Mouse (Mus musculus) embryo, embryonic 10 days (tissue): ENCODE measurements at regions not wholly inside any gene's neighbourhood (a gene's known extent, or its start where the extent isn't known, plus 50 kb on each side); places are given as distances from the start of the nearest gene placed in this dataset.
A peak's percentile ranks its signal among the peaks of the same experiment; 100 is the strongest.

Experiments
- DNase-seq: peaks from one replicate; pipeline ENCODE4 v3.0.0-alpha.2; 2015; ENCODE audit warnings: low spot score

GRCm38 (mm10) chr9:30581271-30581821 lies 154.4 kb downstream of the Snx19 start:
- DNase-seq: no peak

GRCm38 (mm10) chr9:30580500-30580899 lies 153.6 kb downstream of the Snx19 start:
- DNase-seq: peak; percentile 55

GRCm38 (mm10) chr9:30578213-30578612 lies 151.3 kb downstream of the Snx19 start:
- DNase-seq: no peak

- DNase-seq: no peak
Measured at GRCm38 (mm10) chr9:30577243-30577642, 150.3 kb downstream of the Snx19 start.

GRCm38 (mm10) chr9:30575531-30575930 lies 148.6 kb downstream of the Snx19 start:
- no peak for DNase-seq

- DNase-seq: no peak
Measured at GRCm38 (mm10) chr9:30573294-30573693, 146.4 kb downstream of the Snx19 start.

- no peak for DNase-seq
Measured at GRCm38 (mm10) chr9:30571014-30571413, 144.1 kb downstream of the Snx19 start.

- DNase-seq: no peak
Measured at GRCm38 (mm10) chr9:30564765-30565680, 138.1 kb downstream of the Snx19 start.

- DNase-seq: no peak
Measured at GRCm38 (mm10) chr9:30563399-30563798, 136.5 kb downstream of the Snx19 start.

GRCm38 (mm10) chr9:30554908-30555307 lies 128.0 kb downstream of the Snx19 start:
- no peak for DNase-seq

GRCm38 (mm10) chr9:30552721-30553120 lies 125.8 kb downstream of the Snx19 start:
- no peak for DNase-seq

- no peak for DNase-seq
Measured at GRCm38 (mm10) chr9:30549892-30550515, 123.1 kb downstream of the Snx19 start.

GRCm38 (mm10) chr9:30539858-30540257 lies 113.0 kb downstream of the Snx19 start:
- DNase-seq: no peak

- peak; percentile 11 for DNase-seq
Measured at GRCm38 (mm10) chr9:30536508-30537100, 109.7 kb downstream of the Snx19 start.

GRCm38 (mm10) chr9:30534961-30535360 lies 108.1 kb downstream of the Snx19 start:
- no peak for DNase-seq

- DNase-seq: no peak
Measured at GRCm38 (mm10) chr9:30533780-30534343, 107.0 kb downstream of the Snx19 start.

GRCm38 (mm10) chr9:30533091-30533779 lies 106.3 kb downstream of the Snx19 start:
- no peak for DNase-seq

- peak; percentile 43 for DNase-seq
Measured at GRCm38 (mm10) chr9:30525086-30525485, 98.2 kb downstream of the Snx19 start.

- no peak for DNase-seq
Measured at GRCm38 (mm10) chr9:30524401-30525066, 97.6 kb downstream of the Snx19 start.

- no peak for DNase-seq
Measured at GRCm38 (mm10) chr9:30523852-30524251, 96.9 kb downstream of the Snx19 start.
